Mouse (Mus musculus) liver, embryonic 15.5 days (tissue): ENCODE results near the gene Olfr569. TPM values are rescaled to one million over a fixed set of nuclear protein-coding genes. Genes with fewer than 3 reads are reported as not detected.

Experiments
- ATAC-seq: fragments of 200-750 bp; cut with Nextera tagmentation; 2 replicates; pipeline ENCODE4 v1.8.0; 2017; ENCODE audit warnings: moderate number of reproducible peaks, mild to moderate bottlenecking, moderate library complexity; ENCODE audit not compliant: insufficient read depth
- H3K27ac ChIP-seq: fragments of 300-500 bp; sonication (generic); replicated peaks from 2 replicates; pipeline ENCODE4 v1.5.1; 2015; ENCODE audit warnings: mild to moderate bottlenecking, inconsistent platforms
- H3K27me3 ChIP-seq: fragments of 300-500 bp; sonication (generic); 2 replicates; pipeline ENCODE4 v1.6.1; 2015; ENCODE audit warnings: mild to moderate bottlenecking, inconsistent platforms
- H3K36me3 ChIP-seq: fragments of 300-500 bp; sonication (generic); replicated peaks from 2 replicates; pipeline ENCODE4 v1.6.1; 2015; ENCODE audit warnings: moderate library complexity, mild to moderate bottlenecking, inconsistent platforms
- H3K4me1 ChIP-seq: fragments of 300-500 bp; sonication (generic); replicated peaks from 2 replicates; pipeline ENCODE4 v1.6.1; 2015; ENCODE audit warnings: inconsistent platforms
- H3K4me2 ChIP-seq: fragments of 300-500 bp; sonication (generic); 2 replicates; pipeline ENCODE4 v1.6.1; 2015; ENCODE audit warnings: moderate library complexity, mild to moderate bottlenecking, inconsistent platforms
- H3K4me3 ChIP-seq: fragments of 300-500 bp; sonication (generic); replicated peaks from 2 replicates; pipeline ENCODE4 v1.5.1; 2015; ENCODE audit warnings: mild to moderate bottlenecking, inconsistent platforms
- H3K9ac ChIP-seq: fragments of 300-500 bp; sonication (generic); 2 replicates; pipeline ENCODE4 v1.6.1; 2015; ENCODE audit warnings: moderate library complexity, mild to moderate bottlenecking, inconsistent platforms
- H3K9me3 ChIP-seq: fragments of 300-500 bp; sonication (generic); replicated peaks from 2 replicates; pipeline ENCODE4 v1.6.1; 2016; ENCODE audit warnings: inconsistent platforms
- WGBS: fragments of 180-500 bp; shearing (Covaris S2); methylation state at CpG from one replicate; pipeline ENCODE4 v1.1.7; 2015; ENCODE audit warnings: mixed read lengths; ENCODE audit not compliant: insufficient replicate concordance; 5-methylcytosine and 5-hydroxymethylcytosine counted together
- polyA plus RNA-seq: library from polyadenylated mRNA; unstranded; fragments of >200 nt; fragmentation: Nextera tagmentation; extraction: Ambion mirVana; gene quantifications from 2 replicates; pipeline ENCODE4 v1.2.1, GENCODE M21; 2015

The Olfr569 gene
- not detected in 2 replicates for polyA plus RNA-seq

DNA sequence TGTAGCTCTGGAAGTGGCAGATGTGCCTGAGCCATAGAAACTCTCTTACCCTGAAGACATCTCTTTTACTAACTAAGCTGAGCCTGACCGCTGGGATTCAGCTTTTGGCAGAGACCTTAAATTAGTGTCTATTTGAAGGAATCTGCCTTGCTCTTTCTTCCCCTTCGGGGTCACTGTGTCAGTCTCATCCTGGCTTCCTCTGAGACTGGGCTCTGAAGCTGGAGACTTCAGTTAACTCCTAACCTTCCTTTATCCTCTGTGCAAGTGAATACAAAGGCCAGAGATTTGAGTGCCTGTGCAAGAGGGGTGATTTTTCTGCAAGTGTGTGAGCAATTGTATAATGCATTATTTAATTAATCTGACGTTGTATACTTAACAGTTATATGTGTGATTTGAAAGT lies at the start of gene Olfr569:
Gene Olfr569, minus strand, starts transcription at position 101 of the 400 bp plus-strand sequence.
- H3K36me3 ChIP-seq, result no peaks in the 10 kb centered on the region
- no peak within 1 kb of the TSS for H3K4me2 ChIP-seq
- no peaks in the 10 kb centered on the region for H3K4me1 ChIP-seq
- H3K4me3 ChIP-seq, result no peak within 1 kb of the TSS
- no peak within 1 kb of the TSS for H3K9ac ChIP-seq
- no peaks in the 10 kb centered on the region for H3K9me3 ChIP-seq
- no peaks in the 10 kb centered on the region for H3K27me3 ChIP-seq
- WGBS, result 48% methylated on average over 3 of the region's 3 CpGs
- ATAC-seq, result no peak
- H3K27ac ChIP-seq, result no peak within 1 kb of the TSS

- H3K4me2 ChIP-seq, result no peak overlapping the region
- H3K4me3 ChIP-seq, result no peak overlapping the region
- no peaks in the 10 kb centered on the region for H3K4me1 ChIP-seq
- H3K9ac ChIP-seq, result no peak overlapping the region
- H3K36me3 ChIP-seq, result no peaks in the 10 kb centered on the region
- H3K9me3 ChIP-seq, result no peaks in the 10 kb centered on the region
- WGBS, result 28% methylated on average over 3 of the region's 3 CpGs
- H3K27me3 ChIP-seq, result no peaks in the 10 kb centered on the region
- H3K27ac ChIP-seq, result no peak overlapping the region
- no peak for ATAC-seq
Observed at GRCm38 (mm10) chr7:102927105-102927504, 36.4 kb upstream of the Olfr569 start.

- no peak within 1 kb of the TSS for H3K4me2 ChIP-seq
- H3K27ac ChIP-seq, result no peak within 1 kb of the TSS
- no peak for ATAC-seq
- H3K9me3 ChIP-seq, result no peaks in the 10 kb centered on the region
- H3K36me3 ChIP-seq, result no peaks in the 10 kb centered on the region
- 30% methylated on average over 1 of the region's 1 CpGs for WGBS
- H3K27me3 ChIP-seq, result no peaks in the 10 kb centered on the region
- no peaks in the 10 kb centered on the region for H3K4me1 ChIP-seq
- no peak within 1 kb of the TSS for H3K4me3 ChIP-seq
- no peak within 1 kb of the TSS for H3K9ac ChIP-seq
Observed at GRCm38 (mm10) chr7:102924109-102924508, 33.4 kb upstream of the Olfr569 start, which contains the start of gene Olfr572. Olfr572 (plus strand) TSS chr7:102924409.

DNA sequence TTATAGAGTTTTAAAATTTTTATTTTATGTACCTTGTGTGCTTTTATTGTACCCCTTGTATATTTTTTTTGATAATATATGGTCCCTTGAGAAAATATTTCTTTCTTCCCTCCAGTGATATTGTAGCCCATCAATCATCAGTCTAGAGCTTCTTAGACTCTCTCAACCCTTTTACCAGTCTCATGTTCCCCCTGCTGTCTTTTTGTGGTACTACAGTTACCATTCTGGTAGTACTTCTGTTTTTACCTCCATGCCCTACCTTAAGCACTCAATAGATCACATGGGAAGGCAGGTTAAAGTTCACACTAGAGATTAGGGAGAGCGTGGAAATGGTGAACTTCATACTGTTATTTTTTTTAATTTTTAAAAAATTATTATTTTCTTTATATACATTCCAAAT lies 28.9 kb upstream of the Olfr569 start:
- WGBS, result 5% methylated on average over 1 of the region's 1 CpGs
- H3K27me3 ChIP-seq, result no peaks in the 10 kb centered on the region
- no peaks in the 10 kb centered on the region for H3K9me3 ChIP-seq
- no peak for ATAC-seq
- no peak overlapping the region for H3K9ac ChIP-seq
- no peak overlapping the region for H3K27ac ChIP-seq
- no peaks in the 10 kb centered on the region for H3K36me3 ChIP-seq
- H3K4me2 ChIP-seq, result no peak overlapping the region
- H3K4me1 ChIP-seq, result no peaks in the 10 kb centered on the region
- H3K4me3 ChIP-seq, result no peak overlapping the region

DNA sequence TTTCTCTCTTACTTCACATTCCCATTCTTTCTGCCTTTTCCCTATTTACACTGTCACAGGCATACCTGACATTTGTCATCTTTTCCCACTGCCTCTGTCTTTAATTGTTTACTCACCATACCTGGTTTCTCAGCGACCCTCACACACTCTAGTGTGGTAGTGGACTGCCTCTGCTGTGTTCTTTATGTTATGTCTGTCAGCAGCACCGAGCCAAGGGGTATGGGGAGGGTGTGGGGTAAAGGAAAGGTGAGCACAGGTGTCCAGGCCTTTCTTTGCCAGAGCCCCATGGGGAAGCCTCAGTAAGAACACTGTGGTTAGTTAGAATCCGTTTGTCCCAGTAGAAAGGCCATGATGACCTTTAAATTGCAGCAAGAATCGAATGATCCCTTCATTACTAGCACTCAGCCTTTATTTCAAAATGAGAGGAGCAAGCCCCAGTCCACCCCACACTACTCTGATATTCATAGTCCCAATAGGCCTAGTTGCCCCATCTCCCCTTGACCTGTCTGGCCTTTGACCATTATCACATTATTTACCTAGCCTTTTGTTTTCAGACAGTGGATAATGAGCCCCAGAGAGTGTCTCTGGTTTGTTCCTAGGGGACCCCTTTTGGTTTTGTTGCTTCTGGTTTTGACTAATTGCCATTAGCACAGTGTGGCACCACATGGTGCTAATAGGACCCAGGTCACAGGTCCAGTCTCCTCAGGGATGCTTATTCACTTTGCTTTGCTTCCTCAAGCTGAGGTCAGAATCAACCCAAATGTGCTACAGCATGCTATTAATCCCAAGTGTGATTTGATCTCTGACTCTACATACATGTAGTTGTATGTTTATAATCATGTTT lies 26.6 kb upstream of the Olfr569 start, which contains the start of gene Olfr571:
Gene Olfr571, minus strand, starts transcription at position 505 of the 844 bp plus-strand sequence.
- no peaks in the 10 kb centered on the region for H3K9me3 ChIP-seq

DNA sequence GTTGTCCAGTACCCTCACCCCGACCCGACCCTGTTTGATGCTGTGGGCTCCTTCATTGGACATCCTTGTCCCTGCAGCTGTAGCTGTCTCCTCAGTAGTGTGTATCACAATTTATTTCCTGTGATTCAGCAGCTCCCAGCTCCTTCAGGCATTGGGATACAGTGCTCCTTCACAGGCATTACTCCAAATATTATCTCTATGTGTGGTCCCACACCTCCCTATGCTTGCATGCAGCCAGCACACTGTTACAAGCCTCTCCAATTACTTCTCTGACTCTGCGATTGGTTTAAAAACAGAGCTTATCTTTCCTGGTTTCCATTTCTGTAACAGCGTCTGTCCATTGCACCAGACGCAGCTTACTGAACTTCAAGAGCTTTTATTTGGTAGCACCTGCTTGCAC lies 25.7 kb upstream of the Olfr569 start:
- 48% methylated on average over 5 of the region's 5 CpGs for WGBS
- no peak overlapping the region for H3K27ac ChIP-seq
- no peak for ATAC-seq
- no peaks in the 10 kb centered on the region for H3K36me3 ChIP-seq
- H3K4me1 ChIP-seq, result no peaks in the 10 kb centered on the region
- H3K27me3 ChIP-seq, result no peaks in the 10 kb centered on the region
- H3K4me3 ChIP-seq, result no peak overlapping the region
- no peaks in the 10 kb centered on the region for H3K9me3 ChIP-seq
- H3K9ac ChIP-seq, result no peak overlapping the region
- H3K4me2 ChIP-seq, result no peak overlapping the region

More for the DNA sequence above, 26.6 kb upstream of the Olfr569 start, which contains the start of gene Olfr571:
- Histone ChIP-seq H3K4me2 (no peak within 1 kb of the TSS), H3K27me3 (no peaks in the 10 kb centered on the region), H3K36me3 (no peaks in the 10 kb centered on the region), H3K9ac (no peak within 1 kb of the TSS), H3K27ac (no peak within 1 kb of the TSS), H3K4me1 (no peaks in the 10 kb centered on the region), H3K4me3 (no peak within 1 kb of the TSS)
- 50% methylated on average over 4 of the region's 4 CpGs for WGBS
- ATAC-seq, result no peak

DNA sequence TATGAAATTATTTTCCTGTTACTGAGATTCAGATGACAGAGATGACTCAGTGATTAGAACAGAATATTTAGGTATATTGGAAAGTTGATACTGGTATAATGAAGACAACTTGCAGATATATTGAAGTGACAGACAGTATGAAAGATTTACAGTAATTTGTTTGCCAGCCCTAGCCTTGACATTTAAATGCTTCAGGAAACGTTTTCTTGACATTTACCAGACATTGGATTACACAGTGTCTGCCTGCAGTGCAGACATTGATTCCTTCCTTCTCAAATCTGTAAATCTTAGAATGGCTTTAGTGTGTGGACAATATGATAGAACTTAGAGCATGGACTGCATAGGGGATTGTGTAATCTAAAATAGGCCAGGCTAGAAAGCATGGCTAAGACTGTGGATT lies 24.6 kb upstream of the Olfr569 start:
- Histone ChIP-seq H3K4me3 (no peak overlapping the region), H3K4me1 (no peaks in the 10 kb centered on the region), H3K9ac (no peak overlapping the region), H3K27me3 (no peaks in the 10 kb centered on the region), H3K4me2 (no peak overlapping the region), H3K27ac (no peak overlapping the region), H3K9me3 (no peaks in the 10 kb centered on the region), H3K36me3 (no peaks in the 10 kb centered on the region)
- WGBS, result 14% methylated on average over 1 of the region's 1 CpGs
- no peak for ATAC-seq

- no peak for ATAC-seq
- no peak within 1 kb of the TSS for H3K27ac ChIP-seq
- H3K9ac ChIP-seq, result no peak within 1 kb of the TSS
- no peaks in the 10 kb centered on the region for H3K27me3 ChIP-seq
- H3K9me3 ChIP-seq, result no peaks in the 10 kb centered on the region
- no peak within 1 kb of the TSS for H3K4me2 ChIP-seq
- H3K36me3 ChIP-seq, result no peaks in the 10 kb centered on the region
- no peaks in the 10 kb centered on the region for H3K4me1 ChIP-seq
- H3K4me3 ChIP-seq, result no peak within 1 kb of the TSS
Observed at GRCm38 (mm10) chr7:102876822-102877221, 13.9 kb downstream of the Olfr569 start, which contains the start of gene Olfr568. Olfr568 (plus strand) TSS chr7:102877122.

DNA sequence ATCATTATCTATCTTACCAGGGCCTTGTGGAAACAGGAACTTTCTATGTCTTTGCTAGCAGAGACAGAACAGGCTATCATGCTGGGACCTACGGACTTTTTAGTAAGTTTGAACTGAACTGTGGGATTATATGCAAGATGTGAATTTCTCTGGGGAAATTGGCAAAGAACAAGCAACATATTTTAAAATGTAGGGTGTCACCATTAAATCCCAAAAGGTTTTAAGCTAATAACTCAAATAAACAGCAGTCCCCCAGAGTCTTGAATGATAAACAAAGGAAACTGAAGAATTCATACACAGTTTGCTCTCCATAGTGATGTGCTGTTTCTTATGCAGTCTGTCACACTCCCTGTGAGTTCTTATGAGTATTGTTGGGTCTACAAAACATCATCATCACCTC lies 32.0 kb downstream of the Olfr569 start, which contains the start of gene Olfr566:
Gene Olfr566, minus strand, starts transcription at position 101 of the 400 bp plus-strand sequence.
- WGBS, result 62% methylated on average over 1 of the region's 1 CpGs

DNA sequence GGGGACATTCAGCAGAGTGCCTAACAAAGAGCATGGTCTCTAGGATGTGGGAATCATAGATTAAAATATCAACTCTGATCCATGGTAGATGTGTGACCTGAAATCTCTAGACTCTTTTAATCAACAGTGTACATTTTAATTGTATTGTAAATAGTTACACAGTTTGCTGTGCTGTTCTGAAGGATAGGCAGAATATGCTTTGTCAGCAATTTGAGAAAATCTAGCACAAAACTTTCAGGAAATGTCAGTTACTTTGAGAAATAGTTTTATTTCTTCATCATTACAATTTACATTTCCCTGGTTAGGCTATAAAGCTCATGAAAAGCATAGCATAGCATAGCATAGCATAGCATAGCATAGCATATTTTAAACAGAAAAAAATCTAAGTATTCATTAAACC lies 34.9 kb downstream of the Olfr569 start:
- H3K9ac ChIP-seq, result no peak overlapping the region
- no peak overlapping the region for H3K27ac ChIP-seq
- H3K4me3 ChIP-seq, result no peak overlapping the region
- no peaks in the 10 kb centered on the region for H3K27me3 ChIP-seq
- ATAC-seq, result no peak
- H3K4me2 ChIP-seq, result no peak overlapping the region
- no peaks in the 10 kb centered on the region for H3K9me3 ChIP-seq
- no peaks in the 10 kb centered on the region for H3K36me3 ChIP-seq
- no peaks in the 10 kb centered on the region for H3K4me1 ChIP-seq

More for the DNA sequence above, 32.0 kb downstream of the Olfr569 start, which contains the start of gene Olfr566:
- Histone ChIP-seq H3K4me2 (no peak within 1 kb of the TSS), H3K9ac (no peak within 1 kb of the TSS), H3K27me3 (no peaks in the 10 kb centered on the region), H3K36me3 (no peaks in the 10 kb centered on the region), H3K9me3 (no peaks in the 10 kb centered on the region), H3K4me1 (no peaks in the 10 kb centered on the region), H3K4me3 (no peak within 1 kb of the TSS), H3K27ac (no peak within 1 kb of the TSS)
- no peak for ATAC-seq
